Mouse (Mus musculus): ENCODE results near the gene Comp.

Comp gene

GRCm38 (mm10) chr8:70352657-70353151 is 20.7 kb upstream of the Comp start:
- DNase-seq (ENCODE audit: low spot score in 2 of 2), result no peak

DNA sequence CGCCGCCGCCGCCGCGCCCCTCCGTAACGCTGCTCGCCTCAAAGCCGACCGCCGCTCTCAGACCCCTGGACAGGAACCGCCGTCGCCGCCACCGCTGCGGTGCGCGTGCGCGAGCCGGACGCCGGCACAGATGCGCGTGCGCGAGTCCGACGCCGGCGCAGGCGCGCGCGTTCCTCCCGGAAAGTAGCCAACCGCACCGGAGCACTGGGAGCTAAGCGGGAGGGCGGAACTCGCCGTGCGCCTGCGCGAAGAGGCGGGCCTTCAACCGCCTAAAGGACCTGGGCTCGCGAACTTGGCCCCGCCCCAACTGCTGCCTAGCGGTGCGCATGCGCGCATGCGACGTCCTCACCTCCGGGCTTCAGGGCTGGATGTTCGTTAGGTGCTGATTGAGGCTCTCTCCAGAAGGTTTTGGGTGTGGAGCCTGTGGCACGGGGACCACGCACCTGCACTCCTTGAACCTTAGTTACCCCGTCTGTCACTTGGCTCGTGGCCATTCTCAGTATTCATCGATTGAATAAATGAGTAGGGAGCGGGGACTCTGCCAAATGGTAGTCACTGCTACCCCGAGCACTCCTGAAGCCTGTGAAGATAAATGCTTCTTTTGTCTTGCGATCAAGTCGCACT is 20.1 kb upstream of the Comp start, which contains the start of gene Upf1:
Gene Upf1, minus strand, starts transcription at position 85 of the 624 bp plus-strand sequence.
- peak; percentile 98 to 99 for DNase-seq (ENCODE audit: low spot score in 2 of 2)

DNA sequence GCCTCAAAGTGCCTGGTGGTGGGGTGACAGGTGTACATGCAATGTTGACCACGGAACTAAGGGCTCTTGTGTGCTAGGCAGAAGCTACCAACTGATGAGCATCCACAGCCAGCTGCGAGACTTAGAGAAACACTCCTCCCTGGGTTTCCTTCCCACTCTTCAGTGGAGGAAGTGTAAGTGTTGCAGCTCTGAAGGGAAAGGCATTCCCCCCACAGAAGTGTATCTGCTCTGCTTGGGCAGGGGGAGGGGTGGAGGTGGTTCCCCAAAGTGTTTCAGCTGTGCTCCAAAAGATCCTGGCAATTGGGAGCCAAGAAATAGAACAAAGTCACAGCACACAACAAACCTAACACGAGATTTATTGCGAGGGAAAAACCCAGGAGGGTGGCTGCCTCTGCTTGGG is 19.4 kb upstream of the Comp start:
- DNase-seq (ENCODE audit: low spot score in 2 of 2), result no peak

- DNase-seq (ENCODE audit: low spot score in 2 of 2), result no peak
Measured at GRCm38 (mm10) chr8:70356111-70356510, 17.2 kb upstream of the Comp start.

- DNase-seq (ENCODE audit: low spot score in 2 of 2), result no peak
Measured at GRCm38 (mm10) chr8:70359411-70359810, 13.9 kb upstream of the Comp start.

- no peak for DNase-seq (ENCODE audit: low spot score in 2 of 2)
Measured at GRCm38 (mm10) chr8:70360769-70361168, 12.6 kb upstream of the Comp start.

DNA sequence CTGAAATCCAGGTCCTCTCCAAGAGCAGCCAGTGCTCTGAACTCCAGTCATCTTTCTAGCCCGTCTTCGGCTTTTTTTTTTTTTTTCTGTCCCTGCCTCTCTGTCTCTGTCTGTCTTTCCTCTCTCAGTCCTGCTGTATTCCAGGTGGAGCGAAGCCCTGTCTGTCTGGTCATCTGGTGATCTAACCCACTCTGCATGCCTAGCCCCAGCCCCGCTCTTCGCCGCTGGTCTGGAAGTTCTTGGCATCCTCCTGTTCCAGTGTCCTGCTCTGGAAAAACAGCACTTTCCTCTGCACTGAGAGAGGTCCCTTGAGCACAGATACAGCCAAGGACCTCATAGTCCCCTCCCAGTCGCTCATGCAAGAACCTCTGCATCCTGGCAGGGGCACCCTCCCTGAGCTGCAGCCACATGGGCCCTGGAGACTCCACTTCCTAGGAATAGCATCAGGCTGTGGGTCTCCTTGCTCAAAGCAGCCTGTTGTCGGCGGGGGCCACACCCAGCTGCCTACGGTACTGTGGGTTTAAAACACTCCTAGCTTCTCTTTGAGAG is 11.8 kb upstream of the Comp start:
- no peak for DNase-seq (ENCODE audit: low spot score in 2 of 2)

DNA sequence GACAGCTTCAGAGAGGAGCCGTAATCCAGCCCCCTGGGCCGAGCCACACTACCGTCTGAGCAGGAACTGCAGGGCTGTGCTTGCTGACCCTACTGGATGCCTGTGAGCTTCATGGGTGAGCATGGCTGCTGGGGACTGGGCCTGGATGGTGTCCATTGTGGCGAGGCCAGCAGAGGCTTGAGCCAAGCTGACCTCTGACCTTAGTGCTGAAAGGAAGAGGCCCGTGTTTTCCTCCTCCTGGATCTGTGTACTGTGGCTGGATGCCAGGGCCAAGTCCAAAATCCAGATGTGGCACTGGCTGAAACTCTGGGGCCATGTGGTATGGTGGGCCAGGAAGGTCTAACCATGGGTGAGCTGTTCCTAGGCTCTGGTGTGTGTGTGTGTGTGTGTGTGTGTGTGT is 9.3 kb upstream of the Comp start:
- DNase-seq (ENCODE audit: low spot score in 2 of 2), result peak in 1 of 2 experiments; percentile 44

- no peak for DNase-seq (ENCODE audit: low spot score in 2 of 2)
Measured at GRCm38 (mm10) chr8:70366588-70366987, 6.8 kb upstream of the Comp start.

GRCm38 (mm10) chr8:70370476-70370875 is 2.9 kb upstream of the Comp start:
- DNase-seq (ENCODE audit: low spot score in 2 of 2), result no peak

DNA sequence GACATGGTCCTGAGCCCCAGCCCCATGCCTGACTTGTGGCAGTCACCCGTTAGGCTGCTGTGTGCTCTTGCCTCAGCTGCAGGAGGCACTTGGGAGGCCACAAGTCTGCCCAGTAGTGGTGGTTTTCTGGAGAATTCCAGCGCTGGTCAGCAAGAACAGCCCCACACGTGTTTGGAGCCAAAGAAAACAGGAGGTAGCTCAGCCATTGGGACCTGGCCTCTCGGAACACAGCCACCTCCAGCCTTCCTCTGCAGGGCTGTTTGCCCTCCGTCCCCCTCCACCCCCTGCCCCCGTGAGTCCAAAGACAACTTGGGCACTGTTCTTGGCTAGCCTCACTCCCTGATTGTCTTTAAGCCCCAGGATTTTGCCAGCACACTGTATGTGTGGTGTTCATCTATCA is 1.4 kb upstream of the Comp start:
- no peak for DNase-seq (ENCODE audit: low spot score in 2 of 2)

GRCm38 (mm10) chr8:70374318-70374927 is 1.1 kb downstream of the Comp start:
- peak; percentile 77 to 79 for DNase-seq (ENCODE audit: low spot score in 2 of 2)

DNA sequence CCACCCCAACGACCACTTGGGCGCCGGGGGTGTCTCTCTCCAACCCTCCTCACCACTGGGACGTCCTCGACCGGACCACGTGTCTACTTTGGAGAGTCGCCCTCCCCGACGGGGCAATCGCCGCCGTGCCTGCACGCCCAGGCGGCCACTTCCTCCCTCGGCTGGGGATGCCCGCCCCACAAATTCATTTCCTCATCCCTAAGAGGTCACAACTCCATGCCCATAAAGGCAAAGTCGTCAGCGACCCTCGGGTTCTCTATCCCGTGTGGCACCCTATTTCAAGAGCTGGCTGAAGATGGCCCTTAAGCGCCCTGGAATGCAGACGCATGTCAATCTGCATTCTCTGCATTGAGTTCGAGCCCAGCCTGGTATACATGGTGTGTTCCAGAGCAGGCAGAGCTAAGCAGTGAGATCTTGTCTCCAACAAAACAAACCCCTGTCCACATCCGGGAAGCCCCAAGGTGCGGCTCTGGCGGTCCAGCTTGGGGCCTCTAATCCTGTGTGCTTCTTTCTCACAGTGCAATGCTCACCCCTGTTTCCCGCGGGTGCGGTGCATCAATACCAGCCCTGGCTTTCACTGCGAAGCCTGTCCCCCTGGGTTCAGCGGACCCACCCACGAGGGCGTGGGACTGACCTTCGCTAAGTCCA is 2.0 kb downstream of the Comp start:
- no peak for DNase-seq (ENCODE audit: low spot score in 2 of 2)

- no peak for DNase-seq (ENCODE audit: low spot score in 2 of 2)
Measured at GRCm38 (mm10) chr8:70376275-70376741, 3.0 kb downstream of the Comp start.

- no peak for DNase-seq (ENCODE audit: low spot score in 2 of 2)
Measured at GRCm38 (mm10) chr8:70377049-70377448, 3.7 kb downstream of the Comp start.

DNA sequence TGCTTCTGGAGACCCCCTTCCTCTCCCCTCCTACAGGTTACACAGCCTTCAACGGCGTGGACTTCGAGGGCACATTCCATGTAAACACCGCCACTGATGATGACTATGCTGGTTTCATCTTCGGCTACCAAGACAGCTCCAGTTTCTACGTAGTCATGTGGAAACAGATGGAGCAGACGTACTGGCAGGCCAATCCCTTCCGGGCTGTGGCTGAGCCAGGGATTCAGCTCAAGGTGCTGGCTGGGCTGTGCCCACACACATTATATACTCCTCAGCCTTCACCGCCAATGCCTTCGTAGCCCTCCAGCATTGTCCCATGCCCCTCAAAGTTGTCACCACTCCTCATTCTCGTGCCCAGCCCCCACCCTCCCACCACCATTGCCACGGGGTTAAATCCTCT is 6.7 kb downstream of the Comp start:
- DNase-seq (ENCODE audit: low spot score in 2 of 2), result no peak

- DNase-seq (ENCODE audit: low spot score in 2 of 2), result peak; percentile 55 to 72
Measured at GRCm38 (mm10) chr8:70383287-70383686, 9.9 kb downstream of the Comp start.

DNA sequence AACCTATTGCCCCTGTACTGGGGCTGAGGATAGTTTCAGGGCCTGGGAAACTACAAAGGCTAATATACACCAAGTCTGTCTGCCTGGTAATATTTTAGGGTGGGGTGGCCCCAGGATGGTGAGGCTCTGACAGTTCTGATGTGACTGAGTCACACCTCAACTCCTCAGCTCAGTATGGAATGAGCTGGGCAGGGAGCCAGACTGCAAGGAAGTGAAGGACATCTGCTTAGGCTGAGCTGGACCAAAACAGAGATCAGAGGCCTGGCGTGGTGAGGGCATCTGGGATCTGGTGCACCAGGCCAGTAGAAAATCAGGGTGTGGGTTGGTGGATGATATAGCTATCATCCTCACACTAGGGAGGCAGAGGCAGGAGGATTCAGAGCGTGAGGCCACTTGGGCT is 16.3 kb downstream of the Comp start:
- DNase-seq (ENCODE audit: low spot score in 2 of 2), result no peak

- DNase-seq (ENCODE audit: low spot score in 2 of 2), result no peak
Measured at GRCm38 (mm10) chr8:70393087-70393486, 19.7 kb downstream of the Comp start.

GRCm38 (mm10) chr8:70394269-70394998 is 21.1 kb downstream of the Comp start:
- no peak for DNase-seq (ENCODE audit: low spot score in 2 of 2)

GRCm38 (mm10) chr8:70395649-70396048 is 22.3 kb downstream of the Comp start:
- no peak for DNase-seq (ENCODE audit: low spot score in 2 of 2)

DNA sequence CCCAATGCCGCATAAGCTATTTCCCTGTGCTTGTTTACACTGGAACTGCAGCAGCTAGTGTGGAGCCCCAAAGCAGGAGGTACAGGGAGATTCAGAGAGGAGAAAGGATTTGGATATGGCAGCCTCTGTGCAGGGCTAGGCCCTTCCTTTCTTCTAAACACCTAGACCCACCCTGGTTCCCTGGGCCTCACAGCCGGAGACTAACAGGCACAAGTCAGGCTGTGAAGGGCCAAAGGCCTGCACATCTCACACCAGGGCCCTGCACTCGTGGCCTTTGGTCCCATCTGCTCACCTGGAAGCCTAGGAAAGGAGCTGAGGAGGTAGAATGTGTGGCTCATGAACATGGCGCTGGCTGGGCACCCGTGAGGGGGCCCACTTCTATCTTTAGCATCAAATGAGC is 22.8 kb downstream of the Comp start:
- DNase-seq (ENCODE audit: low spot score in 2 of 2), result no peak

Measured in urinary bladder, postnatal 36 days (tissue).